Mouse (Mus musculus) spleen, adult 2 months (tissue): ENCODE measurements around the gene Mrpl36.

Experiments
- CTCF ChIP-seq: fragments of 200-500 bp; IDR thresholded peaks from 2 replicates; pipeline ENCODE4 v1.5.1; 2011; ENCODE audit warnings: mild to moderate bottlenecking, inconsistent platforms; ENCODE audit not compliant: insufficient read depth, insufficient read length, insufficient replicate concordance; ENCODE audit errors: extremely low read depth
- POLR2A ChIP-seq: fragments of 200-500 bp; IDR thresholded peaks from 2 replicates; pipeline ENCODE4 v1.6.1; 2011; ENCODE audit warnings: low read depth, low read length, inconsistent platforms

DNA sequence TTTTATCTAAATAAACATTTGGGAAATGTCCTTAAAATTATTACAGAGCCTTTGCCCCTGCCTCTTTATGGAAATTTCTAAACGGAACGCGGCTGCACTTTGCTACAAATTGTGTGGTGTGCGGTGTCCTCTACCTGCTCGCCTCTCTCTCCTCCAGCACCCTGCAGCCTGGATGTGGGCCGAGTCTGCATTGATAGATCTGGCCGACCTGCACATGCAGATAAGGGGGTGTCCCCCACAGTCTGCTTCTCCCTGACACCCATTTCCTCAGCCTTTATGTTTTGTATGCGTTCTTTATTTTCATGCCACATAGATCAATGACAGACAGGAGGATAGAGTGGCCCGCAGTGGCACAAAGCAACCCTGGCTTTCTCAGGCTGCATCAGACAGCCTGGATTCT lies 49.3 kb downstream of the Mrpl36 start:
- TF ChIP-seq CTCF (no peak), POLR2A (no peak)
